Mouse (Mus musculus) heart, embryonic 12.5 days (tissue): Measurements from ENCODE around the gene Mat2a. TPM values are rescaled to one million over a fixed set of nuclear protein-coding genes. Genes with fewer than 3 reads are reported as not detected.

Experiments
- ATAC-seq: fragments of 200-750 bp; cut with Nextera tagmentation; 2 replicates; pipeline ENCODE4 v1.8.0; 2017; ENCODE audit warnings: moderate TSS enrichment, moderate library complexity; ENCODE audit not compliant: insufficient number of reproducible peaks, low FRiP score
- H3K27ac ChIP-seq: fragments of 300-500 bp; sonication (generic); 2 replicates; pipeline ENCODE4 v1.5.1; 2016; ENCODE audit warnings: mild to moderate bottlenecking, moderate library complexity; ENCODE audit not compliant: poor library complexity, severe bottlenecking
- H3K27me3 ChIP-seq: fragments of 300-500 bp; sonication (generic); replicated peaks from 2 replicates; pipeline ENCODE4 v1.6.1; 2016; ENCODE audit warnings: mild to moderate bottlenecking, moderate library complexity
- H3K36me3 ChIP-seq: fragments of 300-500 bp; sonication (generic); 2 replicates; pipeline ENCODE4 v1.6.1; 2016; ENCODE audit warnings: mild to moderate bottlenecking, moderate library complexity
- H3K4me1 ChIP-seq: fragments of 300-500 bp; sonication (generic); replicated peaks from 2 replicates; pipeline ENCODE4 v1.6.1; 2016; ENCODE audit warnings: mild to moderate bottlenecking
- H3K4me2 ChIP-seq: fragments of 300-500 bp; sonication (generic); 2 replicates; pipeline ENCODE4 v1.6.1; 2016; ENCODE audit warnings: mild to moderate bottlenecking, moderate library complexity
- H3K4me3 ChIP-seq: fragments of 300-500 bp; sonication (generic); 2 replicates; pipeline ENCODE4 v1.5.1; 2016; ENCODE audit warnings: mild to moderate bottlenecking
- H3K9ac ChIP-seq: fragments of 300-500 bp; sonication (generic); 2 replicates; pipeline ENCODE4 v1.6.1; 2016; ENCODE audit warnings: mild to moderate bottlenecking, moderate library complexity
- H3K9me3 ChIP-seq: fragments of 300-500 bp; sonication (generic); replicated peaks from 2 replicates; pipeline ENCODE4 v1.6.1; 2016; ENCODE audit warnings: mild to moderate bottlenecking, moderate library complexity
- WGBS: fragments of 180-500 bp; shearing (Covaris S2); methylation state at CpG from one replicate; pipeline ENCODE4 v1.1.7; 2016; 5-methylcytosine and 5-hydroxymethylcytosine counted together
- polyA plus RNA-seq: library from polyadenylated mRNA; unstranded; fragments of >200 nt; fragmentation: Nextera tagmentation; extraction: Ambion mirVana; gene quantifications from 2 replicates; pipeline ENCODE4 v1.2.1, GENCODE M21; 2016

Gene Mat2a
- polyA plus RNA-seq, 1 experiment from 2014 or later = 317 TPM

DNA sequence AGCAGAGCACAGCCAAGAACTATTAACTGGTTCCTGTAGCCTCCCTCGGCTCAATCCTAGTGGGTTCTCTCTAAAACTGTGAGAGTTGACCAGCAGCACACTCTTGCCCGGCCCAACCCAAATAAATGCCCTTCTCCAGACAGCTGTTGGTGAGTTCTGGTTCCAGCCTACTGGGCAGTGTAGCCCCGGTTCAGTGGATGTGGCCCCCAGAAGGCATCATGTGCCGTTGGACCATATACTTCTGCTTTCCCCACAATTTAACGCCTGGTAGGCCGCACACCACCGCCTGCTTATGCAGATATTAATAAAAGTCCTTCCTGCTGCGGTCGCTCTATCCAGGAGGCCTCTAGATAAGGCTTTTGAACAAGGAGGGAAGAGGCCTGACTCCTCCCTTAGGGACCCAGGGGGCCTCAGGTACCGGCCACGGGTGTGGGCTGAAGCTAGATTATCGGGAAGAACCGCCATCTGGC, 49.9 kb downstream of the Mat2a start:
- peak; percentile 46 for ATAC-seq
- peaks cover 41% of the 10 kb centered on the region for H3K36me3 ChIP-seq
- H3K27ac ChIP-seq = peak overlapping the region; percentile 95
- peak overlapping the region; percentile 56 for H3K4me3 ChIP-seq
- H3K9ac ChIP-seq = peak overlapping the region; percentile 85
- peaks cover 31% of the 10 kb centered on the region for H3K4me1 ChIP-seq
- H3K4me2 ChIP-seq = peak overlapping the region; percentile 77
- no peaks in the 10 kb centered on the region for H3K27me3 ChIP-seq
- 8% methylated on average over 13 of the region's 13 CpGs for WGBS
- no peaks in the 10 kb centered on the region for H3K9me3 ChIP-seq

DNA sequence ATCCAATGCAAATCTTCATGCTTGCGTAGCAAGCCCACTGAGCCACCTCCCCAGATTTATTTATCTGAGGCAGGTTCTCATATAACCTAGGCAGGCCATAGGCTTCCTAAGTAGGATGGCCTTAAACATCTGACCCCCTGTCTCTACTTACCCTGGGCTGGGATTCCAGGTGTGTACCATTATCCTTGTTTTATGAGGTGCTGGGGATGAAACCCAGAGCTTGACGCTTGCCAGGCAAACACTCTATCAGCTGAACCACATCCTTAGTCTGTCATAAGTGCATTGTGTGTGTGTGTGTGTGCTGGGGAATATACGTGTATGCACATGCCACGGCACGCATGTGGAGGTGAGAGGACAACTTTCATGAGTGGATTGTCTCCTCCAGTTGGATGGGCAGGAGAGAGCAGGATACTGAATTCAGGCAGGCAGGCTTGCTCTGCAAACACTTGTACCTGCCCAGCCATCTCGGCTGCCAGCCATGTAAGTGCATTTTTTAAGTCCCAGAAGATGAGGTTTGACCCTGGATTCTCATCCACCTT, 50.5 kb downstream of the Mat2a start:
- H3K4me2 ChIP-seq = peak overlapping the region; percentile 77
- H3K9ac ChIP-seq = peak overlapping the region; percentile 85
- H3K27ac ChIP-seq = peak overlapping the region; percentile 95
- H3K9me3 ChIP-seq = no peaks in the 10 kb centered on the region
- peak overlapping the region; percentile 56; the same call in 1 of the 2 replicates for H3K4me3 ChIP-seq
- peaks cover 48% of the 10 kb centered on the region for H3K36me3 ChIP-seq
- 71% methylated on average over 6 of the region's 6 CpGs for WGBS
- H3K27me3 ChIP-seq = no peaks in the 10 kb centered on the region
- H3K4me1 ChIP-seq = peaks cover 31% of the 10 kb centered on the region
- no peak for ATAC-seq

DNA sequence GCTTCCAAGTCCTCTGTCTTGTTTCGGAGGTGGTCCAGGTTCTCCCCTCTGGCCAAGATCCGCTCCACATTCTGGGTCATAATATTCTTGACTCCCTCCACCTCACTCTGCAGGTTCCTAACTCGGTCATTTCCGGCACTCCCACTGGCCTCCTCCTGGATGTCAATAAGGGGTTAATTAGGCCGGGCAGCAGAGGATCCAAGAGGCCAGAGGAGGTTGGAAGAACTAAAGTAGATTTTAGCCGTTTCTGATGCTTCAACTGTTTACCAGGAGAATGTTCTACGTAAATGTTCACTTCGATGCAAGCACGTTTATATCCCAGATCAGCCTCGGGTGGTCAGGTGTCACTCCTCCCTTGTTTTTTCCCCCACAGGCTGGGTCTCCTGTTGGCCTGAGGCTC, 51.1 kb downstream of the Mat2a start:
- H3K27ac ChIP-seq = no peak overlapping the region
- H3K27me3 ChIP-seq = no peaks in the 10 kb centered on the region
- H3K9ac ChIP-seq = peak overlapping the region; percentile 85
- ATAC-seq = no peak
- peaks cover 48% of the 10 kb centered on the region for H3K36me3 ChIP-seq
- peaks cover 31% of the 10 kb centered on the region for H3K4me1 ChIP-seq
- WGBS = 71% methylated on average over 10 of the region's 10 CpGs
- no peaks in the 10 kb centered on the region for H3K9me3 ChIP-seq
- peak overlapping the region; percentile 77 for H3K4me2 ChIP-seq
- H3K4me3 ChIP-seq = 0 out of 2 replicates have a peak overlapping the region, but pooled peaks have one; percentile 56

DNA sequence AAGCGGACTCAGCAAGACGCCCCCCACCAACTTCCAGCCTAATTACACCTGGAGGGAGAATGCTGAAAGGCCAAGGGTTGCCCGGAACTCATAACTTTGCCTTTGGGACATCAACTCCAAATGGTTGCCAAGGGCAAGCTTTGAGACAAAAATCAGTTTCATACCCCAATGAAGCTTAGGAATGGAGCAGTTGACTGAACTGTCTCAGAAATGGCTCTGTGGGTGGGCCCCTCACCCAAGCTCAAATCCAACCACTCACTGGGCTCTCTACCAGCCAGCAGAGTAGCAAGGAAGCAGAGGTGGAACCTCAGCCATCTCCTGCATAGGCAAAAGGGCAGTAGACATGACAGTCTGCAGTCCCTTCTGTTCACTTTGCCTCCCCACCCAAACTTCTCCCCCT, 51.5 kb downstream of the Mat2a start:
- no peak overlapping the region for H3K9ac ChIP-seq
- H3K4me1 ChIP-seq = peaks cover 31% of the 10 kb centered on the region
- H3K27ac ChIP-seq = no peak overlapping the region
- H3K4me3 ChIP-seq = no peak overlapping the region
- H3K36me3 ChIP-seq = peaks cover 48% of the 10 kb centered on the region
- H3K4me2 ChIP-seq = peak overlapping the region; percentile 77; the same call in 1 of the 2 replicates
- H3K27me3 ChIP-seq = no peaks in the 10 kb centered on the region
- no peaks in the 10 kb centered on the region for H3K9me3 ChIP-seq
- no peak for ATAC-seq
- 90% methylated on average over 3 of the region's 3 CpGs for WGBS

DNA sequence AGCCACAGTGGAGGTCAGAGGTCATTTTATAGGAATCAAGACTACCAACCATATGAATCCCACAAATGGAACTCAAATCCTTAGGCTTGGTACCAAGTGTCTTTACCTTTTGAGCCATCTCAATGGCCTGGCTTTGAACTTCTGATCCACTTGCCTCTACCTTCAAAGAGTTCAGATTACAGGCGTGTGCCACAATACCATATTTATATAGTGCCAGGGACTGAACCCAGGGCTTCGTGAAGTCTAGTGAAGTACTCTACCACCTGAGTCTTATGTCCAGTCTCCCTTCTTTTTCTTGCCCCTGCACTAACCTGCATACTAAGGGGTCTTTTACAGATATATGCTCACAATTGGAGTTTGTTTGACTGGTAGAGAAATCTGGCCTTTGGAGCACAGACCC, 52.8 kb downstream of the Mat2a start:
- no peak for ATAC-seq

DNA sequence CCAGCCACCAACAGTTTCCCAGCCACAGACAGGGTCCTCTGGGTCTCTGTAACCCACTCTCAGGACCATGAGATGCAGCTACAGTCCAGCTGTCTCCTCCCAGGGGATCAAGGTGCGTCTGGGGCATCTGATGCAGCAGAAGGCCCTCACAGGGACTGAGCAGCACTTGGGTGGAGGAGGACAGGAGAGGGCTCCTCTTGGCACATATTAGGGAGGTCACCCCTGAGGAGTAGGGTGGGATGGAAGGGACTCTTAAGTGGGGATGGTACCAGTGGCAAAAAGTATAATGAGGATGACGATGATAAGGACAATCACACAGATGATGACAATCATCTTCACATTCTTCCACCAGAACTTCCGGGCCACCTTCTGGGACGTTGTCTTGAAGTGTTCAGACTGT, 54.1 kb downstream of the Mat2a start:
- H3K4me1 ChIP-seq = peaks cover 24% of the 10 kb centered on the region

More for the DNA sequence above, 52.8 kb downstream of the Mat2a start:
- Histone ChIP-seq H3K27me3 (no peaks in the 10 kb centered on the region), H3K9ac (no peak overlapping the region), H3K36me3 (peaks cover 48% of the 10 kb centered on the region), H3K4me1 (peaks cover 31% of the 10 kb centered on the region), H3K27ac (no peak overlapping the region), H3K4me3 (no peak overlapping the region), H3K9me3 (no peaks in the 10 kb centered on the region), H3K4me2 (no peak overlapping the region)
- WGBS = 87% methylated on average over 2 of the region's 2 CpGs

DNA sequence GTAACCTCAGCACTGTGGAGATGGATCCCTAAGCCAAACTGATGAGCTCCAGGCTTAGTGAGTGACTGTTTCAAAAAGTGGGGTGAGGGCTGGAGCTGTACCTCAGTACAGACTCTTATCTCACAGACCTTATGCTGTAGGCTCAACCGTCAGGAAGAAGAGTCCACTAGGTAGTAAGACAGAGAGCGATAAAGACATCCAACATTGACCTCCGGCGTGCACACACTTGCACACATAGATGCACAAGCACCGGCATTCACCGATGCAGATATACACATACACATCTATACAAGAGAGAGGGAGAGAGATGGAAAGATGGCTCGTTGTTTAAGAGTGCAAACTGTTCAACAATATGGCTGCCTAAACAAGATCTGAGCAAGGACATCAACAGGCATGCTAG, 55.4 kb downstream of the Mat2a start:
- peaks cover 48% of the 10 kb centered on the region for H3K36me3 ChIP-seq
- no peaks in the 10 kb centered on the region for H3K9me3 ChIP-seq
- H3K9ac ChIP-seq = no peak overlapping the region
- WGBS = 83% methylated on average over 7 of the region's 7 CpGs
- H3K4me1 ChIP-seq = peaks cover 23% of the 10 kb centered on the region
- no peak overlapping the region for H3K27ac ChIP-seq
- no peak overlapping the region for H3K4me3 ChIP-seq
- no peak for ATAC-seq
- no peak overlapping the region for H3K4me2 ChIP-seq
- H3K27me3 ChIP-seq = no peaks in the 10 kb centered on the region

More for the DNA sequence above, 54.1 kb downstream of the Mat2a start:
- Histone ChIP-seq H3K36me3 (peaks cover 48% of the 10 kb centered on the region), H3K4me3 (no peak overlapping the region), H3K9ac (no peak overlapping the region), H3K27ac (no peak overlapping the region), H3K27me3 (no peaks in the 10 kb centered on the region), H3K9me3 (no peaks in the 10 kb centered on the region), H3K4me2 (no peak overlapping the region)
- ATAC-seq = no peak
- WGBS = 64% methylated on average over 4 of the region's 4 CpGs

DNA sequence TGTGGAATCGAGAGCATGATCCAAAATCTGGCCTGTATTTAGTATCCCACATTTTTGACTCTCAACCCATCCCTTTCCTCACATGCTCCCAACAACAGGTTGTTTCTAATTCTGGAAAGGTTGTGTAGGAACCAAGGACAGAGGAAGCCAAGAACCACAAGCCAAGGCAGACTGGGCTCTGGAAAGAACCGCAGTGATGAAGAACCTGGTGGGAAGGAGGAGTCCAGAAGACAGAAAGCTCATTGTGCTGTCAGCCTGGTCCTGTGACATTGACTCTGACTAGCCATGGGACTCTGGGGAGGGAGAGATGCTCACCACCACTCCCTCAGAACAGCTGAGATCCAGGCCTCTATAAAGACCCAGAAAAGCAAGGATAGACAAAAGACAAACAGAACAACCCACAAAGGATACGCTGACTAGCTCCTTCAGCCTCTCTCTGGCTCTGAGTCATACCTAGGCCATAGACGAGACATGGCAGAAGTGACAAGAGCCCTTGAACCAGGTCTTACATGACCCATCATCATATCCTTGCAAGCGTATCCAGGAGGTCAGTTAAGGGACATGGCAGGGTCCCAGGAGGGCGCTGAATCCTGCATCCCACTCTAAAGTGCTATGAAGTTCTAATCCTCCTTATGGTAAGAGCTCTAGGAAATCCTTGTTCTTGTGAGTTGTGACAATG, 56.1 kb downstream of the Mat2a start:
- Histone ChIP-seq H3K36me3 (peaks cover 41% of the 10 kb centered on the region), H3K27ac (no peak overlapping the region), H3K4me3 (no peak overlapping the region), H3K9ac (no peak overlapping the region), H3K4me2 (no peak overlapping the region), H3K27me3 (no peaks in the 10 kb centered on the region), H3K4me1 (peaks cover 17% of the 10 kb centered on the region), H3K9me3 (no peaks in the 10 kb centered on the region)
- 79% methylated on average over 6 of the region's 6 CpGs for WGBS
- ATAC-seq = no peak

Other genes starting within 250 kb of the Mat2a start
- 14.1 and 14.9 TPM in 2 replicates for gene Atoh8, start 204.0 kb downstream of the Mat2a start, polyA plus RNA-seq
- not detected in 2 replicates for gene Sftpb, start 134.9 kb downstream of the Mat2a start, polyA plus RNA-seq
- 36.0 and 39.7 TPM in 2 replicates for gene Usp39, start 94.4 kb downstream of the Mat2a start, polyA plus RNA-seq
- 17.2 and 19.9 TPM in 2 replicates for gene 0610030E20Rik, start 92.2 kb downstream of the Mat2a start, polyA plus RNA-seq
- 13.3 and 13.5 TPM in 2 replicates for gene Tmem150a, start 84.1 kb downstream of the Mat2a start, polyA plus RNA-seq
- 90.0 and 92.9 TPM in 2 replicates for gene Rnf181, start 72.6 kb downstream of the Mat2a start, polyA plus RNA-seq
- 48.3 and 52.1 TPM in 2 replicates for gene Vamp5, start 59.1 kb downstream of the Mat2a start, polyA plus RNA-seq
- gene Vamp8, start 48.9 kb downstream of the Mat2a start, polyA plus RNA-seq = 111 and 112 TPM in 2 replicates
- gene Ggcx, start 25.2 kb downstream of the Mat2a start, polyA plus RNA-seq = 33.8 and 38.7 TPM in 2 replicates
- gene Sh2d6, start 82.1 kb upstream of the Mat2a start, polyA plus RNA-seq = not detected in 2 replicates
- 22.5 and 24.7 TPM in 2 replicates for gene Capg, start 104.8 kb upstream of the Mat2a start, polyA plus RNA-seq
- 12.6 and 13.2 TPM in 2 replicates for gene Elmod3, start 158.9 kb upstream of the Mat2a start, polyA plus RNA-seq
- 13.8 and 16.0 TPM in 2 replicates for gene Retsat, start 158.9 kb upstream of the Mat2a start, polyA plus RNA-seq
- 27.5 and 27.9 TPM in 2 replicates for gene Tgoln1, start 177.4 kb upstream of the Mat2a start, polyA plus RNA-seq